Mouse (Mus musculus): ENCODE measurements around the gene Agmat.
A peak's percentile ranks its signal among the peaks of the same experiment; 100 is the strongest.

Gene Agmat

GRCm38 (mm10) chr4:141781201-141781985, 34.9 kb downstream of the Agmat start:
- DNase-seq = no peak

GRCm38 (mm10) chr4:141784835-141785234, 38.4 kb downstream of the Agmat start:
- no peak for DNase-seq

GRCm38 (mm10) chr4:141786141-141786540, 39.7 kb downstream of the Agmat start:
- no peak for DNase-seq

- DNase-seq = no peak
Observed at GRCm38 (mm10) chr4:141787046-141787445, 40.6 kb downstream of the Agmat start.

GRCm38 (mm10) chr4:141787462-141787861, 41.0 kb downstream of the Agmat start:
- no peak for DNase-seq

GRCm38 (mm10) chr4:141789564-141790218, 43.2 kb downstream of the Agmat start:
- no peak for DNase-seq

- peak; percentile 99 for DNase-seq
Observed at GRCm38 (mm10) chr4:141790524-141790990, 44.1 kb downstream of the Agmat start, which contains the start of gene Dnajc16. TSS of gene Dnajc16 (minus strand) at chr4:141790931.

GRCm38 (mm10) chr4:141791486-141791885, 45.0 kb downstream of the Agmat start:
- no peak for DNase-seq

- no peak for DNase-seq
Observed at GRCm38 (mm10) chr4:141791951-141792350, 45.5 kb downstream of the Agmat start.

- no peak for DNase-seq
Observed at GRCm38 (mm10) chr4:141792554-141793281, 46.2 kb downstream of the Agmat start.

- DNase-seq = peak; percentile 97
Observed at GRCm38 (mm10) chr4:141793282-141794151, 47.0 kb downstream of the Agmat start, which contains the start of gene Casp9. TSS of gene Casp9 (plus strand) at chr4:141793612.

GRCm38 (mm10) chr4:141794152-141794535, 47.7 kb downstream of the Agmat start:
- DNase-seq = no peak

- DNase-seq = no peak
Observed at GRCm38 (mm10) chr4:141796356-141796755, 49.9 kb downstream of the Agmat start.

- DNase-seq = no peak
Observed at GRCm38 (mm10) chr4:141796954-141797353, 50.5 kb downstream of the Agmat start.

- DNase-seq = no peak
Observed at GRCm38 (mm10) chr4:141797545-141797944, 51.1 kb downstream of the Agmat start.

GRCm38 (mm10) chr4:141804105-141804504, 57.6 kb downstream of the Agmat start:
- DNase-seq = no peak

GRCm38 (mm10) chr4:141805886-141806285, 59.4 kb downstream of the Agmat start:
- DNase-seq = no peak
